Mouse (Mus musculus) hindbrain, embryonic 14.5 days (tissue): ENCODE data around the gene Prl3d3. TPM values are rescaled to one million over a fixed set of nuclear protein-coding genes. Genes with fewer than 3 reads are reported as not detected.
"Not testable (repeated sequence)": the region's sequence is repeated elsewhere in the genome, so short reads cannot be mapped to it uniquely, and the experiment has no call there.

Experiments
- ATAC-seq: fragments of 200-750 bp; cut with Nextera tagmentation; 2 replicates; pipeline ENCODE4 v1.8.0; 2017; ENCODE audit warnings: moderate number of reproducible peaks, mild to moderate bottlenecking, moderate TSS enrichment, moderate library complexity; ENCODE audit not compliant: low FRiP score
- DNase-seq: peaks from one replicate; pipeline ENCODE4 v3.0.0-alpha.2; 2015; ENCODE audit warnings: low spot score
- H3K27ac ChIP-seq: fragments of 300-500 bp; sonication (generic); 2 replicates; pipeline ENCODE4 v1.5.1; 2014; ENCODE audit warnings: mild to moderate bottlenecking, moderate library complexity
- H3K27me3 ChIP-seq: fragments of 300-500 bp; sonication (generic); 2 replicates; pipeline ENCODE4 v1.6.1; 2014; ENCODE audit warnings: mild to moderate bottlenecking, low read length, mixed read lengths; ENCODE audit not compliant: control insufficient read depth, insufficient read depth
- H3K36me3 ChIP-seq: fragments of 300-500 bp; sonication (generic); replicated peaks from 2 replicates; pipeline ENCODE4 v1.6.1; 2014; ENCODE audit not compliant: control insufficient read depth, insufficient read depth
- H3K4me1 ChIP-seq: fragments of 300-500 bp; sonication (generic); replicated peaks from 2 replicates; pipeline ENCODE4 v1.6.1; 2014; ENCODE audit warnings: antibody characterized with exemption, low read length, mixed read lengths; ENCODE audit not compliant: control insufficient read depth, insufficient read depth
- H3K4me2 ChIP-seq: fragments of 300-500 bp; sonication (generic); replicated peaks from 2 replicates; pipeline ENCODE4 v1.6.1; 2014; ENCODE audit warnings: mild to moderate bottlenecking, moderate library complexity
- H3K4me3 ChIP-seq: fragments of 300-500 bp; sonication (generic); replicated peaks from 2 replicates; pipeline ENCODE4 v1.5.1; 2014; ENCODE audit warnings: mild to moderate bottlenecking, low read length
- H3K9ac ChIP-seq: fragments of 300-500 bp; sonication (generic); 2 replicates; pipeline ENCODE4 v1.6.1; 2014
- H3K9me3 ChIP-seq: fragments of 300-500 bp; sonication (generic); 2 replicates; pipeline ENCODE4 v1.6.1; 2016; ENCODE audit warnings: low read length; ENCODE audit not compliant: control insufficient read depth
- WGBS: fragments of 180-500 bp; shearing (Covaris S2); extraction: QIAGEN DNeasy Blood & Tissue Kit; methylation state at CpG from one replicate; pipeline ENCODE4 v1.1.7; 2014; 5-methylcytosine and 5-hydroxymethylcytosine counted together
- polyA plus RNA-seq: library from polyadenylated mRNA; unstranded; fragments of >200 nt; fragmentation: Nextera tagmentation; extraction: Ambion mirVana; gene quantifications from 2 replicates; pipeline ENCODE4 v1.2.1, GENCODE M21; 2014

Gene Prl3d3
- not detected in 2 replicates for polyA plus RNA-seq

DNA sequence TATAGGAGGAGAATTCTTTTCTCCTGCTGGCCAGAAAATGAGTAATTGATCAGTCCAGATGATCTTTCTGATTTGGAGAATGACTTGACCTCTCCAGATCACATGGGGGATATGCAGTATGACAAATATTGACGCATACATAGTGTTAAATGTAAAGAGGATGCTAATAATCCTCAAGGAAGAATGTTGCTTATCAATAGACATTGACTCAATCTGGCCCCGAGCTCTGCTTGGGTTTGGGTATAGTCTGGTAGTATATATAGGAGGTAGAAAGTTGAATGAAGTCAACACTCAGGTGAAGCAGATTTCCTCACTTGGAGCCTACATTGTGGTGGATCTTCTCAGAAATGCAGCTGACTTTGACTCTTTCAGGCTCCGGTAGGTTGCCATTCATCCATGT is at the start of gene Prl3d3:
Prl3d3 (plus strand) TSS at position 301 of the 400 bp plus-strand sequence.
- H3K27ac ChIP-seq, ATAC-seq, H3K9ac ChIP-seq, DNase-seq, H3K27me3 ChIP-seq, H3K9me3 ChIP-seq, H3K36me3 ChIP-seq, H3K4me1 ChIP-seq, H3K4me2 ChIP-seq, H3K4me3 ChIP-seq: not testable (repeated sequence)
- WGBS, result 95% methylated on average over 2 of the region's 3 CpGs

DNA sequence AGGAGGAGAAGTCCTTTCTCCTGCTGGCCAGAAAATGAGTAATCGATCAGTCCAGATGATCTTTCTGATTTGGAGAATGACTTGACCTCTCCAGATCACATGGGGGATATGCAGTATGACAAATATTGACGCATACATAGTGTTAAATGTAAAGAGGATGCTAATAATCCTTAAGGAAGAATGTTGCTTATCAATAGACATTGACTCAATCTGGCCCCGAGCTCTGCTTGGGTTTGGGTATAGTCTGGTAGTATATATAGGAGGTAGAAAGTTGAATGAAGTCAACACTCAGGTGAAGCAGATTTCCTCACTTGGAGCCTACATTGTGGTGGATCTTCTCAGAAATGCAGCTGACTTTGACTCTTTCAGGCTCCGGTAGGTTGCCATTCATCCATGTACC is 35.2 kb upstream of the Prl3d3 start, which contains the start of gene Prl3d2:
Prl3d2 (plus strand) TSS at position 301 of the 400 bp plus-strand sequence.
- not testable (repeated sequence) for H3K27me3 ChIP-seq, DNase-seq, H3K9me3 ChIP-seq, H3K4me3 ChIP-seq, ATAC-seq, H3K4me1 ChIP-seq, H3K9ac ChIP-seq, H3K27ac ChIP-seq, H3K36me3 ChIP-seq, H3K4me2 ChIP-seq
- 94% methylated on average over 3 of the region's 4 CpGs for WGBS

DNA sequence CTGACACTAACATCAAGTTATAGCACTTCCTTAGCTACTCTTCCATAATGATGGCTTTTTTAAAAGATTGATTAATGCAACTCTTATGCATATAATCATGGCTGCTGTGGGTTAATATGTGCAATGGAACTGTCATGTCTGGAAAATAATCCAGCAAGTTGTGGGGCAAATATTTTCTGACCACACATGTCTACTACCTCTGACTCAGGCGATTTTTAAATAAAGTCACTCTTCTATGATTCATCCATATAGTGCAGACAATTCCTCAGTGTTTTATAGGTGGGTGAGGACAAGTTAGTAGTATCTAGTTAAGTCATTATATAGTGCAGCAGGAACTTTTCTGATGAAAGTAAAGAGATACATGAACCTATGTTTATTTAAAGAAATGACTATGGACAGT is 8.3 kb upstream of the Prl3d3 start:
- Histone ChIP-seq H3K27ac (no peak overlapping the region), H3K9me3 (no peaks in the 10 kb centered on the region), H3K4me3 (no peak overlapping the region), H3K27me3 (no peaks in the 10 kb centered on the region), H3K9ac (no peak overlapping the region), H3K4me1 (no peaks in the 10 kb centered on the region), H3K4me2 (no peak overlapping the region), H3K36me3 (no peaks in the 10 kb centered on the region)
- ATAC-seq (no peak), DNase-seq (no peak)
- WGBS, result 75% methylated on average over 1 of the region's 1 CpGs

DNA sequence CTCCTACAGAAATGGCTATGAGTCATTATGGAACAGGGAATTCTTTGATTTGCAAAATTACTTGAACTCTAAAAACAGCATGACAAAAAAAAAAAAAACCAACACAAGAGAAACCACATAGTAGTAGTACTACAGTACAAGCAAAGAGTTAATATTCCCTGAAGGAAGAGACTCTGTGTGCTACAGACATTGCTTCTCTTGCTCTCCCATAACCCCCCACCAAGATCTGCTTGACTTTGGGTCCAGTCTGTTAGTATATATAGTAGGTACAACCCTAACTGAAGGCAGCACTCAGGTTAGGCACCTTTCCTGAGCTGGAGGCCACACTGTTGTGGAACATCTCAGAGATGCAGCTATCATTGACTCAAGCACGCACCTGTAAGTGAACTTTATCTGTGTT is 39.8 kb downstream of the Prl3d3 start, which contains the start of gene Prl3c1:
Prl3c1 (plus strand) TSS at position 301 of the 400 bp plus-strand sequence.
- no peaks in the 10 kb centered on the region for H3K27me3 ChIP-seq
- DNase-seq (no peak), ATAC-seq (no peak)
- 93% methylated on average over 1 of the region's 1 CpGs for WGBS
- H3K4me1 ChIP-seq, result no peaks in the 10 kb centered on the region
- H3K4me2 ChIP-seq, result no peak within 1 kb of the TSS
- H3K9me3 ChIP-seq, result no peaks in the 10 kb centered on the region
- H3K4me3 ChIP-seq, result no peak within 1 kb of the TSS
- no peak within 1 kb of the TSS for H3K27ac ChIP-seq
- H3K9ac ChIP-seq, result no peak within 1 kb of the TSS
- no peaks in the 10 kb centered on the region for H3K36me3 ChIP-seq

Other genes with a start within 250 kb of the Prl3d3 start
- gene Prl, start 99.2 kb upstream of the Prl3d3 start, polyA plus RNA-seq, result 0.46 TPM in 1 of 2 replicates, not detected in the other
- not detected in 2 replicates for gene Prl3d1, start 62.6 kb upstream of the Prl3d3 start, polyA plus RNA-seq
- not detected in 2 replicates for gene Prl3d2, start 35.1 kb upstream of the Prl3d3 start, polyA plus RNA-seq
- not detected in 2 replicates for gene Prl3c1, start 39.9 kb downstream of the Prl3d3 start, polyA plus RNA-seq
- gene Prl3b1, start 85.1 kb downstream of the Prl3d3 start, polyA plus RNA-seq, result not detected in 2 replicates
- not detected in 2 replicates for gene Prl3a1, start 102.6 kb downstream of the Prl3d3 start, polyA plus RNA-seq
- not detected in 2 replicates for gene Prl6a1, start 155.8 kb downstream of the Prl3d3 start, polyA plus RNA-seq
- gene Prl8a2, start 188.9 kb downstream of the Prl3d3 start, polyA plus RNA-seq, result not detected in 2 replicates
- gene Prl2b1, start 234.1 kb downstream of the Prl3d3 start, polyA plus RNA-seq, result not detected in 2 replicates